ENCODE assay signal across 7 mouse cellular contexts in genomic region chr15:102245461-102245881, GRCm38 (mm10). TPM values are rescaled to one million over a fixed set of nuclear protein-coding genes. Genes with fewer than 3 reads are reported as not detected.
A peak's percentile ranks its signal among the peaks of the same experiment; 100 is the strongest.
DNase-seq lines count a peak whose midpoint lies in the region; ATAC-seq and TF ChIP-seq lines count a peak whose summit lies in the region.

No protein-coding gene starts in this region.

- H3K9ac ChIP-seq in forebrain, embryonic 12.5 days = 0 out of 2 replicates have a peak overlapping the region, but pooled peaks have one; percentile 17
- no peak overlapping the region for H3K9ac ChIP-seq in neural tube, embryonic 11.5 days (ENCODE audit: low read length)

- TF ChIP-seq CTCF in spleen, adult 2 months (IDR thresholded peaks at IDR 0.05; ENCODE audit: extremely low read depth, insufficient read depth, insufficient read length, insufficient replicate concordance) = no peak

- TF ChIP-seq POLR2A in spleen, adult 2 months (IDR thresholded peaks at IDR 0.05; ENCODE audit: low read depth, low read length) = no peak

- no peak for ATAC-seq in forebrain, embryonic 12.5 days (ENCODE audit: low FRiP score)
- no peak for ATAC-seq in neural tube, embryonic 11.5 days (ENCODE audit: insufficient read depth, low FRiP score, low TSS enrichment)

- peak overlapping the region; percentile 98 for H3K4me2 ChIP-seq in forebrain, embryonic 12.5 days
- peak overlapping the region; percentile 82 for H3K4me2 ChIP-seq in neural tube, embryonic 11.5 days (ENCODE audit: low read depth)

- 23% methylated on average over 14 of the region's 14 CpGs for WGBS in spleen, adult 2 months
- WGBS in forebrain, embryonic 12.5 days = 8% methylated on average over 14 of the region's 14 CpGs
- 3% methylated on average over 14 of the region's 14 CpGs for WGBS in neural tube, embryonic 11.5 days

- H3K4me3 ChIP-seq in spleen, adult 2 months (ENCODE audit: extremely low read depth, insufficient read depth, insufficient read length) = peak overlapping the region; percentile 59
- peak overlapping the region; percentile 65 for H3K4me3 ChIP-seq in forebrain, embryonic 12.5 days (replicated peaks)
- peak overlapping the region; percentile 56 for H3K4me3 ChIP-seq in neural tube, embryonic 11.5 days (ENCODE audit: low read depth, low read length)

- no peaks in the 10 kb centered on the region for H3K9me3 ChIP-seq in forebrain, embryonic 12.5 days
- H3K9me3 ChIP-seq in neural tube, embryonic 11.5 days (ENCODE audit: control insufficient read depth, low read length) = no peaks in the 10 kb centered on the region

- DNase-seq in spleen, adult 2 months (ENCODE audit: low read depth in 1 of 2, low spot score in 2 of 2) = no peak
- DNase-seq in spleen, postnatal 4 days (ENCODE audit: low spot score in 2 of 2) = no peak
- peak; percentile 52 to 59 for DNase-seq in kidney, postnatal 25 days
- no peak for DNase-seq in neural tube, embryonic 11.5 days (ENCODE audit: low spot score)
- DNase-seq in layer of hippocampus, postnatal 36 days = no peak
- no peak for DNase-seq in adrenal gland, postnatal 25 days

- peak overlapping the region; percentile 86 for H3K27ac ChIP-seq in spleen, adult 2 months (ENCODE audit: insufficient read depth, low read length)
- H3K27ac ChIP-seq in forebrain, embryonic 12.5 days = no peak overlapping the region
- H3K27ac ChIP-seq in neural tube, embryonic 11.5 days (ENCODE audit: low read depth, low read length) = no peak overlapping the region

- peaks cover 12% of the 10 kb centered on the region for H3K4me1 ChIP-seq in spleen, adult 2 months (ENCODE audit: control insufficient read depth, insufficient read depth, insufficient read length)
- H3K4me1 ChIP-seq in forebrain, embryonic 12.5 days = peaks cover 58% of the 10 kb centered on the region
- peaks cover 39% of the 10 kb centered on the region for H3K4me1 ChIP-seq in neural tube, embryonic 11.5 days (ENCODE audit: control insufficient read depth, insufficient read depth, low read length)

- peaks cover 11% of the 10 kb centered on the region for H3K27me3 ChIP-seq in spleen, adult 2 months (ENCODE audit: control insufficient read depth, insufficient read depth, low read length)
- H3K27me3 ChIP-seq in forebrain, embryonic 12.5 days = peaks cover 91% of the 10 kb centered on the region
- peaks cover 17% of the 10 kb centered on the region for H3K27me3 ChIP-seq in neural tube, embryonic 11.5 days (ENCODE audit: control insufficient read depth, insufficient read depth, low read length)

- no peaks in the 10 kb centered on the region for H3K36me3 ChIP-seq in spleen, adult 2 months (ENCODE audit: control insufficient read depth, insufficient read depth, low read length)
- H3K36me3 ChIP-seq in forebrain, embryonic 12.5 days (replicated peaks) = no peaks in the 10 kb centered on the region
- no peaks in the 10 kb centered on the region for H3K36me3 ChIP-seq in neural tube, embryonic 11.5 days (ENCODE audit: control insufficient read depth, insufficient read depth, low read length)

RNA-seq across cellular contexts. Expression of gene Rarg, which starts 11.8 kb away (rescaled TPM):
- 21.1 and 27.5 TPM in 2 replicates for polyA plus RNA-seq in spleen, adult 2 months (2012; rRNA removed)
- 13.1 and 16.7 TPM in 2 replicates for polyA plus RNA-seq in forebrain, embryonic 12.5 days (2016; fragmentation: Nextera tagmentation; extraction: Ambion mirVana)
- 24.0 and 26.4 TPM in 2 replicates for polyA plus RNA-seq in neural tube, embryonic 11.5 days (2014; fragmentation: Nextera tagmentation; extraction: Ambion mirVana)
- total RNA-seq in layer of hippocampus, postnatal 36 days (2021) = 1 to 10 TPM; 8.3 to 10.0 TPM
- total RNA-seq in adrenal gland, postnatal 25 days (2021) = 21.5 and 25.7 TPM in 2 replicates

RNA-seq across cellular contexts. Expression of gene Itgb7, which starts 13.7 kb away (rescaled TPM):
- 127 and 143 TPM in 2 replicates for polyA plus RNA-seq in spleen, adult 2 months (2012; rRNA removed)
- 0.65 and 0.88 TPM in 2 replicates for polyA plus RNA-seq in forebrain, embryonic 12.5 days (2016; fragmentation: Nextera tagmentation; extraction: Ambion mirVana)
- 0.95 and 1.3 TPM in 2 replicates for polyA plus RNA-seq in neural tube, embryonic 11.5 days (2014; fragmentation: Nextera tagmentation; extraction: Ambion mirVana)
- 1 to 10 TPM; 1.8 to 2.2 TPM for total RNA-seq in layer of hippocampus, postnatal 36 days (2021)
- 1.5 and 2.0 TPM in 2 replicates for total RNA-seq in adrenal gland, postnatal 25 days (2021)

RNA-seq across cellular contexts. Expression of gene Gm9918, which starts 24.9 kb away (rescaled TPM):
- 0.05 TPM in 1 of 2 replicates, not detected in the other for polyA plus RNA-seq in spleen, adult 2 months (2012; rRNA removed)
- 0.09 and 0.17 TPM in 2 replicates for polyA plus RNA-seq in forebrain, embryonic 12.5 days (2016; fragmentation: Nextera tagmentation; extraction: Ambion mirVana)
- 0.20 and 0.39 TPM in 2 replicates for polyA plus RNA-seq in neural tube, embryonic 11.5 days (2014; fragmentation: Nextera tagmentation; extraction: Ambion mirVana)
- total RNA-seq in layer of hippocampus, postnatal 36 days (2021) = not detected
- total RNA-seq in adrenal gland, postnatal 25 days (2021) = 0.15 TPM in 1 of 2 replicates, not detected in the other

RNA-seq across cellular contexts. Expression of gene Mfsd5, which starts 33.8 kb away (rescaled TPM):
- polyA plus RNA-seq in spleen, adult 2 months (2012; rRNA removed) = 57.8 and 79.8 TPM in 2 replicates
- polyA plus RNA-seq in forebrain, embryonic 12.5 days (2016; fragmentation: Nextera tagmentation; extraction: Ambion mirVana) = 48.9 and 50.5 TPM in 2 replicates
- polyA plus RNA-seq in neural tube, embryonic 11.5 days (2014; fragmentation: Nextera tagmentation; extraction: Ambion mirVana) = 59.7 and 66.7 TPM in 2 replicates
- 10 to 100 TPM; 33.9 to 37.3 TPM for total RNA-seq in layer of hippocampus, postnatal 36 days (2021)
- 36.3 and 36.7 TPM in 2 replicates for total RNA-seq in adrenal gland, postnatal 25 days (2021)

RNA-seq across cellular contexts. Expression of gene Csad, which starts 40.9 kb away (rescaled TPM):
- 33.2 and 40.9 TPM in 2 replicates for polyA plus RNA-seq in spleen, adult 2 months (2012; rRNA removed)
- 46.2 and 51.8 TPM in 2 replicates for polyA plus RNA-seq in forebrain, embryonic 12.5 days (2016; fragmentation: Nextera tagmentation; extraction: Ambion mirVana)
- 32.8 TPM in 2 replicates for polyA plus RNA-seq in neural tube, embryonic 11.5 days (2014; fragmentation: Nextera tagmentation; extraction: Ambion mirVana)
- 10 to 100 TPM; 37.1 to 39.5 TPM for total RNA-seq in layer of hippocampus, postnatal 36 days (2021)
- total RNA-seq in adrenal gland, postnatal 25 days (2021) = 76.1 and 76.8 TPM in 2 replicates

Comparison
In these comparisons a context has a peak if more than half of its experiments do, and no peak if none do; other contexts are left out.
1. DNase-seq: peak in kidney, postnatal 25 days (2 of 2); none in spleen, adult 2 months (0 of 2), spleen, postnatal 4 days (0 of 2), neural tube, embryonic 11.5 days (single experiment), layer of hippocampus, postnatal 36 days (0 of 2) and adrenal gland, postnatal 25 days (single experiment).
2. RNA of gene Itgb7, which starts 13.7 kb away (polyA plus RNA-seq): 127 to 143 TPM in spleen, adult 2 months; 0.95 to 1.3 TPM in neural tube, embryonic 11.5 days and 0.65 to 0.88 TPM in forebrain, embryonic 12.5 days; every median in the first group is over 10 times any median in the second.
3. Peak in every context shown above with its lines, with median percentiles within 50 percentile points of each other: H3K4me3 ChIP-seq.